Mouse (Mus musculus): Measurements from ENCODE around the gene Dpp6.

Dpp6 gene

GRCm38 (mm10) chr5:27291378-27291777 is 474.4 kb downstream of the Dpp6 start:
- DNase-seq (ENCODE audit: low spot score) = no peak

GRCm38 (mm10) chr5:27292236-27292635 is 475.2 kb downstream of the Dpp6 start:
- no peak for DNase-seq (ENCODE audit: low spot score)

GRCm38 (mm10) chr5:27304115-27304514 is 487.1 kb downstream of the Dpp6 start:
- DNase-seq (ENCODE audit: low spot score) = no peak

GRCm38 (mm10) chr5:27306497-27307152 is 489.6 kb downstream of the Dpp6 start:
- no peak for DNase-seq (ENCODE audit: low spot score)

- no peak for DNase-seq (ENCODE audit: low spot score)
These were observed 493.2 kb downstream of the Dpp6 start for GRCm38 (mm10) chr5:27310217-27310616.

- DNase-seq (ENCODE audit: low spot score) = no peak
These were observed 499.7 kb downstream of the Dpp6 start for GRCm38 (mm10) chr5:27316674-27317073.

- no peak for DNase-seq (ENCODE audit: low spot score)
These were observed 500.3 kb downstream of the Dpp6 start for GRCm38 (mm10) chr5:27317264-27317663.

- no peak for DNase-seq (ENCODE audit: low spot score)
These were observed 500.8 kb downstream of the Dpp6 start for GRCm38 (mm10) chr5:27317832-27318231.

GRCm38 (mm10) chr5:27319731-27320130 is 502.7 kb downstream of the Dpp6 start:
- no peak for DNase-seq (ENCODE audit: low spot score)

- no peak for DNase-seq (ENCODE audit: low spot score)
These were observed 506.1 kb downstream of the Dpp6 start for GRCm38 (mm10) chr5:27322895-27323792.

- DNase-seq (ENCODE audit: low spot score) = no peak
These were observed 507.4 kb downstream of the Dpp6 start for GRCm38 (mm10) chr5:27324346-27324928.

GRCm38 (mm10) chr5:27336698-27337097 is 519.7 kb downstream of the Dpp6 start:
- DNase-seq (ENCODE audit: low spot score) = no peak

- no peak for DNase-seq (ENCODE audit: low spot score)
These were observed 522.4 kb downstream of the Dpp6 start for GRCm38 (mm10) chr5:27339196-27340030.

GRCm38 (mm10) chr5:27342276-27342675 is 525.3 kb downstream of the Dpp6 start:
- DNase-seq (ENCODE audit: low spot score) = no peak

- no peak for DNase-seq (ENCODE audit: low spot score)
These were observed 526.6 kb downstream of the Dpp6 start for GRCm38 (mm10) chr5:27343626-27344025.

GRCm38 (mm10) chr5:27348181-27349095 is 531.4 kb downstream of the Dpp6 start:
- no peak for DNase-seq (ENCODE audit: low spot score)

GRCm38 (mm10) chr5:27357630-27358029 is 540.6 kb downstream of the Dpp6 start:
- DNase-seq (ENCODE audit: low spot score) = no peak

GRCm38 (mm10) chr5:27365946-27366345 is 548.9 kb downstream of the Dpp6 start:
- no peak for DNase-seq (ENCODE audit: low spot score)

- DNase-seq (ENCODE audit: low spot score) = no peak
These were observed 553.8 kb downstream of the Dpp6 start for GRCm38 (mm10) chr5:27370814-27371213.

- DNase-seq (ENCODE audit: low spot score) = no peak
These were observed 556.9 kb downstream of the Dpp6 start for GRCm38 (mm10) chr5:27373931-27374330.

GRCm38 (mm10) chr5:27375841-27376240 is 558.8 kb downstream of the Dpp6 start:
- no peak for DNase-seq (ENCODE audit: low spot score)
